Comparison of ENCODE assay signal across 21 mouse cellular contexts in the genomic region with DNA sequence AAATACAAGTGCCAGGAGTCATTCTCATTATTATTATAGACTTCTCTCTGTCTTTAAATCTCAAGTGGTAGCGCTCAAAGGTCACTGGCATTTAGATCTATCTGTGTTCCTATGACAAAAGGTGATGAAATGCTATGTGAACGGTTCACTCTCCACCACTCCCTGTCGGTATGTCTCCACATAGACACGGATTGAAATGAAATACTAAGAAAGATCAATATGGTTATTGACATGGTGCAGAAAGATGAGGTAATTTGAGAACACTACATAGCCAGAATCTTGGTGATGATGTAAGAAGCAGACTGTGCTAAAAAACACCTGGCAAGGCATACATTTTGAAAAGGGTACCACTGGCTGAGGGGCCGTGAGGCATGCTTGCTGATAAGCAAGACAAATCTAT.
DNase-seq lines count a peak whose midpoint lies in the region; ATAC-seq and TF ChIP-seq lines count a peak whose summit lies in the region.
"Had no signal": no experiment of that assay in that cellular context is flagged by ENCODE, and none has a peak within 500 bp of the region (broad histone marks: within the 10 kb centered on the region; RNA-seq: fewer than 3 reads in every experiment).

No protein-coding gene starts in this region.

- no peak overlapping the region for H3K9ac ChIP-seq in hindbrain, embryonic 14.5 days
- no peak overlapping the region for H3K9ac ChIP-seq in liver, postnatal 0 days (replicated peaks)
- H3K9ac ChIP-seq in liver, embryonic 11.5 days (ENCODE audit: low read depth, low read length): no peak overlapping the region
- H3K9ac ChIP-seq: embryonic facial prominence, embryonic 13.5 days; embryonic facial prominence, embryonic 15.5 days; forebrain, embryonic 12.5 days had no signal

- H3K9me3 ChIP-seq in hindbrain, embryonic 10.5 days: no peaks in the 10 kb centered on the region
- H3K9me3 ChIP-seq in hindbrain, embryonic 14.5 days (ENCODE audit: control insufficient read depth, low read length): no peaks in the 10 kb centered on the region
- H3K9me3 ChIP-seq in liver, postnatal 0 days (ENCODE audit: low read length): no peaks in the 10 kb centered on the region
- H3K9me3 ChIP-seq in liver, embryonic 11.5 days (ENCODE audit: control insufficient read depth, low read length): no peaks in the 10 kb centered on the region
- H3K9me3 ChIP-seq: embryonic facial prominence, embryonic 13.5 days; embryonic facial prominence, embryonic 15.5 days; forebrain, embryonic 10.5 days; forebrain, embryonic 12.5 days had no signal

- no peak overlapping the region for H3K4me3 ChIP-seq in hindbrain, embryonic 10.5 days
- no peak overlapping the region for H3K4me3 ChIP-seq in hindbrain, embryonic 14.5 days (replicated peaks; ENCODE audit: low read length)
- H3K4me3 ChIP-seq in liver, postnatal 0 days (ENCODE audit: low read depth, low read length): no peak overlapping the region
- H3K4me3 ChIP-seq in liver, embryonic 11.5 days (ENCODE audit: low read depth, low read length): no peak overlapping the region
- H3K4me3 ChIP-seq: embryonic facial prominence, embryonic 13.5 days; embryonic facial prominence, embryonic 15.5 days; erythroblast, embryonic 14.5 days; forebrain, embryonic 10.5 days; forebrain, embryonic 12.5 days had no signal

- no peak overlapping the region for H3K4me2 ChIP-seq in hindbrain, embryonic 14.5 days (replicated peaks)
- no peak overlapping the region for H3K4me2 ChIP-seq in liver, postnatal 0 days (ENCODE audit: low read depth, low read length)
- no peak overlapping the region for H3K4me2 ChIP-seq in liver, embryonic 11.5 days
- H3K4me2 ChIP-seq: embryonic facial prominence, embryonic 13.5 days; embryonic facial prominence, embryonic 15.5 days; forebrain, embryonic 12.5 days had no signal

- ATAC-seq in hindbrain, embryonic 14.5 days (ENCODE audit: low FRiP score): no peak
- ATAC-seq in liver, postnatal 0 days: peak; percentile 96
- ATAC-seq in liver, embryonic 11.5 days (replicated peaks; ENCODE audit: low FRiP score): no peak
- ATAC-seq: forebrain, embryonic 14.5 days; forebrain, embryonic 16.5 days had no signal

- H3K27me3 ChIP-seq in hindbrain, embryonic 10.5 days (ENCODE audit: insufficient read depth, poor library complexity, severe bottlenecking): no peaks in the 10 kb centered on the region
- H3K27me3 ChIP-seq in hindbrain, embryonic 14.5 days (ENCODE audit: control insufficient read depth, insufficient read depth, low read length): no peaks in the 10 kb centered on the region
- H3K27me3 ChIP-seq in liver, postnatal 0 days (ENCODE audit: insufficient read depth, low read length): no peaks in the 10 kb centered on the region
- no peaks in the 10 kb centered on the region for H3K27me3 ChIP-seq in liver, embryonic 11.5 days (replicated peaks; ENCODE audit: control insufficient read depth, insufficient read depth, low read length)
- H3K27me3 ChIP-seq: embryonic facial prominence, embryonic 13.5 days; embryonic facial prominence, embryonic 15.5 days; forebrain, embryonic 12.5 days had no signal

- H3K27ac ChIP-seq in hindbrain, embryonic 10.5 days: 0 out of 2 replicates have a peak overlapping the region, but pooled peaks have one; percentile 12
- no peak overlapping the region for H3K27ac ChIP-seq in hindbrain, embryonic 14.5 days
- no peak overlapping the region for H3K27ac ChIP-seq in liver, postnatal 0 days (ENCODE audit: low read depth)
- H3K27ac ChIP-seq in liver, embryonic 11.5 days (ENCODE audit: low read depth, low read length): no peak overlapping the region
- H3K27ac ChIP-seq: embryonic facial prominence, embryonic 13.5 days; embryonic facial prominence, embryonic 15.5 days; forebrain, embryonic 10.5 days; forebrain, embryonic 12.5 days had no signal

- 78% methylated on average over 5 of the region's 5 CpGs for WGBS in hindbrain, embryonic 10.5 days
- 78% methylated on average over 5 of the region's 5 CpGs for WGBS in hindbrain, embryonic 14.5 days
- WGBS in liver, postnatal 0 days (ENCODE audit: insufficient replicate concordance): 62% methylated on average over 5 of the region's 5 CpGs
- 79% methylated on average over 5 of the region's 5 CpGs for WGBS in liver, embryonic 11.5 days

- DNase-seq in hindbrain, embryonic 10.5 days (ENCODE audit: low spot score): no peak
- DNase-seq in hindbrain, embryonic 14.5 days (ENCODE audit: low spot score): no peak
- no peak for DNase-seq in liver, postnatal 0 days
- DNase-seq in liver, embryonic 11.5 days (ENCODE audit: low spot score): no peak
- DNase-seq: adrenal gland, adult 2 months; adrenal gland, postnatal 10 days; adrenal gland, postnatal 25 days; cerebellum, adult 11 months; cerebellum, adult 18-20 months; cerebellum, adult 8-10 months; cerebellum, adult 9-11 months; cerebellum, postnatal 14 days; cerebellum, postnatal 36 days; embryo, embryonic 11 days had no signal

- no peak for TF ChIP-seq CTCF in liver, postnatal 0 days (IDR thresholded peaks at IDR 0.05; ENCODE audit: low read depth)

- H3K36me3 ChIP-seq in hindbrain, embryonic 10.5 days: no peaks in the 10 kb centered on the region
- H3K36me3 ChIP-seq in hindbrain, embryonic 14.5 days (replicated peaks; ENCODE audit: control insufficient read depth, insufficient read depth): no peaks in the 10 kb centered on the region
- no peaks in the 10 kb centered on the region for H3K36me3 ChIP-seq in liver, postnatal 0 days (replicated peaks; ENCODE audit: insufficient read depth, low read length)
- no peaks in the 10 kb centered on the region for H3K36me3 ChIP-seq in liver, embryonic 11.5 days (ENCODE audit: control insufficient read depth, insufficient read depth, low read length)
- H3K36me3 ChIP-seq: embryonic facial prominence, embryonic 13.5 days; embryonic facial prominence, embryonic 15.5 days; forebrain, embryonic 10.5 days; forebrain, embryonic 12.5 days had no signal

- TF ChIP-seq EP300 in liver, postnatal 0 days (IDR thresholded peaks at IDR 0.05; ENCODE audit: low read depth): peak; percentile 65; the same call in 1 of the 2 replicates

- peaks cover 25% of the 10 kb centered on the region; the same call in 1 of the 2 replicates for H3K4me1 ChIP-seq in hindbrain, embryonic 10.5 days (replicated peaks)
- 0 out of 2 replicates have a peak, but pooled peaks cover 3% of the 10 kb centered on the region for H3K4me1 ChIP-seq in hindbrain, embryonic 14.5 days (replicated peaks; ENCODE audit: control insufficient read depth, insufficient read depth, low read length)
- no peaks in the 10 kb centered on the region for H3K4me1 ChIP-seq in liver, postnatal 0 days (ENCODE audit: insufficient read depth)
- H3K4me1 ChIP-seq in liver, embryonic 11.5 days (replicated peaks; ENCODE audit: control insufficient read depth, insufficient read depth, low read length): no peaks in the 10 kb centered on the region
- H3K4me1 ChIP-seq: embryonic facial prominence, embryonic 15.5 days; forebrain, embryonic 12.5 days had no signal
